Mouse (Mus musculus): ENCODE data around the gene Gprc6a. TPM values are rescaled to one million over a fixed set of nuclear protein-coding genes. Genes with fewer than 3 reads are reported as not detected.

The Gprc6a gene
- polyA plus RNA-seq, 1 experiment from 2014 or later = 0.11 TPM

DNA sequence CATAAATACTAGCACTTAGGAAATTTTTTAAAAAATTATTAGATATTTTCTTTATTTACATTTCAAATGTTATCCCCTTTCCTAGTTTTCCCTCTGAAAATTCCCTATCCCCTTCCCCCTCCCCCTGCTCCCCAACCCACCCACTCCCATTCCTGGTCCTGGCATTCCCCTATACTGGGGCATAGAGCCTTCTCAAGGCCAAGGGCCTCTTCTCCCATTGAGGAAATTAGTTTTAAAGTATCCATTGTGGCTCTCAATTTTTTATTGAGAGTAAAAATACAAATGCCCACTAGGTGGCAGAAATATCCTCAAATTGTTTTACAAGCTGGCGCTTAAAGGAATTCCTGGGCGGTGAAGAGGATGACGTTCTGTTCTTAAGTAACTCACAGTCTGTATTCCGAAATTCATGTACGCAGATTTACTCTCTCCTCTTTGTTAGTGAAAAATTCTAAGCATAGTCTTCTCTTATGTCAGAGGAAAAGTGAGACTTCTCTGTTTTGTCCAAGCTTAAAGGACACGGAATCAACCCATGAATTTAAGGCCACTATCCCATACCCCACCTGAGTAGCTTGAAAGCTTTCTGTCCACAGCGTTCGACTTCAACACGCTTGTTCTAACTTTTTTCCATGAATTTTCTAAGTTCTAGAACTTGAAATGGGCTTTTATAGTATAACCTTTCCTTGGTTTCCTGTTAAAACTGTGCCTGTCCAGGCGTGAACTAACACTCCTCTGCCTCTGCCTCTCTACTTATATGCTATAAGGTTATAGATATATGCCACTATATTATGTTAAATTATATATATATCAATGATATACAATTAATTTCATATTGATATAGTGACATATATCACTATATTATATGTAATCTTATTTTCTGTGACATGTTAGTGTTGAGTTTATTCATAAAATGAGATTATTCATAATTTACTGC lies 36.0 kb downstream of the Gprc6a start:
- Histone ChIP-seq H3K9me3 (ENCODE audit: control insufficient read depth, low read length) (no peaks in the 10 kb centered on the region), H3K36me3 (ENCODE audit: control insufficient read depth, insufficient read depth, low read length) (no peaks in the 10 kb centered on the region), H3K4me2 (no peak overlapping the region), H3K27me3 (ENCODE audit: control insufficient read depth, insufficient read depth, low read length) (no peaks in the 10 kb centered on the region), H3K9ac (ENCODE audit: low read length) (no peak overlapping the region), H3K4me1 (ENCODE audit: control insufficient read depth, insufficient read depth, low read length) (peaks cover 2% of the 10 kb centered on the region; the same call in 1 of the 2 replicates), H3K27ac (ENCODE audit: low read depth, low read length) (no peak overlapping the region), H3K4me3 (ENCODE audit: low read depth, low read length) (no peak overlapping the region)
- DNase-seq (ENCODE audit: low spot score, missing footprints) (peak; percentile 94), ATAC-seq (ENCODE audit: low FRiP score) (peak; percentile 65; the same call in 1 of the 2 replicates)
- 44% methylated on average over 10 of the region's 10 CpGs for WGBS

DNA sequence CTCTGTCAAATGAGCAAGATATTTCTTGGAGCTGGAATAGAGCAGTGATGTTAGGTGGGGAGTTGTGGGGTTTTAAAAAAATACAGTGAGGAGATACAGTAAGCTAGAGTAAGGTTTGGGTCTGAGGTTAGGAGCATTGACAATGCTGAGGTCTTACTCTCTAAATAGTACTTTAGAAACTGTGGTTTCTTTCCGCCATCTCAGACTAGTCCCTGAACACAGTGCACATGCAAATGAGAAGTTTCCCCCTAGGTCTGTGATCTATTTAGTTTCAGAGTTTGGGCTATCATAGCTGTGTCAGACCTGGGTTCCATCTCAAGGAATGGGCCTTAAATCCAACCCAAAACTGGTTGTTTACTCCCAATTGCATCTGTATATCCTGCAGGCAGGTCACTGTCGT lies 39.7 kb downstream of the Gprc6a start:
- Histone ChIP-seq H3K4me1 (ENCODE audit: control insufficient read depth, insufficient read depth, low read length) (peaks cover 6% of the 10 kb centered on the region; the same call in 1 of the 2 replicates), H3K9me3 (ENCODE audit: control insufficient read depth, low read length) (no peaks in the 10 kb centered on the region), H3K4me2 (no peak overlapping the region), H3K36me3 (ENCODE audit: control insufficient read depth, insufficient read depth, low read length) (no peaks in the 10 kb centered on the region), H3K27me3 (ENCODE audit: control insufficient read depth, insufficient read depth, low read length) (no peaks in the 10 kb centered on the region), H3K9ac (ENCODE audit: low read length) (no peak overlapping the region), H3K4me3 (ENCODE audit: low read depth, low read length) (no peak overlapping the region), H3K27ac (ENCODE audit: low read depth, low read length) (no peak overlapping the region)
- WGBS = 84% methylated on average over 2 of the region's 2 CpGs
- DNase-seq (ENCODE audit: low spot score, missing footprints) (no peak), ATAC-seq (ENCODE audit: low FRiP score) (no peak)

DNA sequence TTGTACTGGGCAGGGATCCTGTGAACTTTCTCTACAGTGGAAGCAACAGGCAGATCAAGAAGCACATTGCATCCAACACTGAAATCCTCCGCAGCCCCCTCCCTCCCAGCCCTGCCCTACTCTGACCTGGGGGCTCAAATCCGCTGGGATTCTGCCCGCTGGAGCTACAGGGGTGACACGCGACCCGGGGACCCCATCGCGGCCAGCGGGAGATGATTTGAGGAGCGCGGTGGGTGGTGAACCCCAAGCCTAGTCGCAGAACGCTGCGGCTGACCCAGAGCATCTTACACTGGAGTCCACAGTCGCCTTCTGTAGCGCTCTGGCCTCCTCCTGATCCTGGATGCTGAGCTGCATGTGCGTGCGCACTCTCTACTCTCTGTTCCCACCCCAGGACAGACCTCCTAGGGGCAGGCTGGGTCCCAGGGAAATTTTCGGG lies 41.1 kb downstream of the Gprc6a start, which contains the start of gene Fam162b:
Fam162b (minus strand) TSS at position 379 of the 436 bp plus-strand sequence.
- 1% methylated on average over 19 of the region's 19 CpGs for WGBS
- peak; percentile 80 for ATAC-seq (ENCODE audit: low FRiP score)
- Histone ChIP-seq H3K4me3 (ENCODE audit: low read depth, low read length) (peak within 1 kb of the TSS; percentile 32), H3K4me2 (peak within 1 kb of the TSS; percentile 54), H3K36me3 (ENCODE audit: control insufficient read depth, insufficient read depth, low read length) (no peaks in the 10 kb centered on the region), H3K9ac (ENCODE audit: low read length) (peak within 1 kb of the TSS; percentile 56), H3K27ac (ENCODE audit: low read depth, low read length) (no peak within 1 kb of the TSS), H3K4me1 (ENCODE audit: control insufficient read depth, insufficient read depth, low read length) (peaks cover 6% of the 10 kb centered on the region; the same call in 1 of the 2 replicates), H3K27me3 (ENCODE audit: control insufficient read depth, insufficient read depth, low read length) (no peaks in the 10 kb centered on the region), H3K9me3 (ENCODE audit: control insufficient read depth, low read length) (no peaks in the 10 kb centered on the region)
- peak; percentile 88 for DNase-seq (ENCODE audit: low spot score, missing footprints)

DNA sequence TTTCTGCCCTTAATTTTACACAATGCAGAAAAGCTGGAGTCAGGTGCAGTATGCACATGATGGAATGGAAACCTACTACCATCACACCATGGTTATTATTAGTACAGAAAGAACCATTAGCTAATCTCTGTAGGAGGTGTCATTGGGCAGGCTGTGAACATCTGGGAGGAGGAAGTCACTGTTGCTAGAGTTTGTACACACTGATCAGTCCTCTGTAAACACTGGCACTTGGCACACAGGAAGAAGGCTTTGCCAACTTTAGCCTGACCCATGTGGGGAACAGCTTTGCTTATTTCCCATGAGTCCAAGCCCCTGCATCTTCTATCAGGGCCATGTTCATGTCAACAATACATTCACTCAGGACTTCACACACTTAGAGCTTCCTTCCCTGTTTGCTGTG lies 46.3 kb downstream of the Gprc6a start:
- no peak overlapping the region for H3K4me3 ChIP-seq (ENCODE audit: low read depth, low read length)
- H3K9me3 ChIP-seq (ENCODE audit: control insufficient read depth, low read length) = no peaks in the 10 kb centered on the region
- H3K27ac ChIP-seq (ENCODE audit: low read depth, low read length) = no peak overlapping the region
- H3K4me1 ChIP-seq (ENCODE audit: control insufficient read depth, insufficient read depth, low read length) = peaks cover 2% of the 10 kb centered on the region; the same call in 1 of the 2 replicates
- H3K27me3 ChIP-seq (ENCODE audit: control insufficient read depth, insufficient read depth, low read length) = no peaks in the 10 kb centered on the region
- no peak overlapping the region for H3K9ac ChIP-seq (ENCODE audit: low read length)
- no peak for ATAC-seq (ENCODE audit: low FRiP score)
- H3K4me2 ChIP-seq = no peak overlapping the region
- no peak for DNase-seq (ENCODE audit: low spot score, missing footprints)
- H3K36me3 ChIP-seq (ENCODE audit: control insufficient read depth, insufficient read depth, low read length) = no peaks in the 10 kb centered on the region

DNA sequence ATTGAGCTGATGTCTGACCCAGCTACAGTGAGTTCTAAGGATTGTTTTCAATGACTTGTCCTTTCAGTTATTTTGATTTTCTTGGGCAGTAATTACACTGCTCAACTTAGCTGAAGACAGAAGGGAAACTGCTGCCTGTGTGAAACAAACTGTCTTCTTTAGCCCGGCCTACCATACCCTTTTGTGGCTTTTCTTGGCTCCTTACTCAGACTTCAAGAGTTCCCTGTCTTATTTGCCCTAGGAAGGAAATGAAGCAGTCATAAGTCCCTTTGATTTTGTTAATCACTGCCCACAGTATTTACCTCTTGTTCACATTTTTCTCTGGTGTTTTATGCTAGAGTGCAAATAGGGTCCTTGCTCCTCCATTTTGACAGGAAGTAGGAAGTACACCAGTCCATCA lies 46.9 kb downstream of the Gprc6a start:
- Histone ChIP-seq H3K4me3 (ENCODE audit: low read depth, low read length) (no peak overlapping the region), H3K9me3 (ENCODE audit: control insufficient read depth, low read length) (no peaks in the 10 kb centered on the region), H3K9ac (ENCODE audit: low read length) (no peak overlapping the region), H3K4me1 (ENCODE audit: control insufficient read depth, insufficient read depth, low read length) (no peaks in the 10 kb centered on the region), H3K27ac (ENCODE audit: low read depth, low read length) (no peak overlapping the region), H3K4me2 (no peak overlapping the region), H3K36me3 (ENCODE audit: control insufficient read depth, insufficient read depth, low read length) (no peaks in the 10 kb centered on the region), H3K27me3 (ENCODE audit: control insufficient read depth, insufficient read depth, low read length) (no peaks in the 10 kb centered on the region)
- no peak for DNase-seq (ENCODE audit: low spot score, missing footprints)
- ATAC-seq (ENCODE audit: low FRiP score) = no peak
- 68% methylated on average over 1 of the region's 1 CpGs for WGBS

DNA sequence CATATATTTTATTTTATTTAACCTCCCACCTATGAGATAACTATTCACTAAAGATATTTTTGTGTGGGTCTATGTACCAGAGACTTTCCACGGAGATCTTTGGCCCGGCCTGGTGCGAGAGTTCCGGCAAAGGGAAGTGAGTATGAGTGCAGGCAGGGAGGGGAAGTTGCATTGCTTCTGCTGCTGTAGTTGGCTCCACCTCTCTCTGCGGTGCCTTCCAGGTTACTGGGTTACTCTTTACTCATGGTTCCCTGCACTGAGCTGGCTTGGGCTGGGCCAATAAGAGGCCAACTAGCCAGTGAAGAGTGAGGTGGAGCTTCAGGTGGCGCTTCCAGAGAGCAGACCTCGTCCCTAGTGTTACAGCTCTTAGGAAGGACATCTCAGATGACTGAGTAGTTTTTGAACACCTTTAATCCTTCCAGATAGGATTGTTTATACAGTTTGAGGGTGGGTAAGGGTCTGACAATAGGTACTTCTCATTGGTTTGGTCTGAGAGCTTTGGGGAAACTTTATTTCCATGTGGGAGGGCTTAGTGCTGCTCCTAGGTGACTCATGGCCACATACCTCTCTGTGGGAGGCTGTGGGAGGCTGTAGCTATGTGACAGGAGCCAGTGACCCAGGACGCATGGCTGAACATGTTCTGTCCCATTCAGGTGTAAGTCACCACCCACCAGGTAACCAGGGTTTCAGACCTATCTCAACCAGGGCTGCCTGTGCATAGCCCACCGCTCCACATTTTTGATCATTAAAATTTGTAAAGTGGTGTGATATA lies 59.9 kb downstream of the Gprc6a start:
- H3K27me3 ChIP-seq (ENCODE audit: control insufficient read depth, insufficient read depth, low read length) = no peaks in the 10 kb centered on the region
- no peaks in the 10 kb centered on the region for H3K36me3 ChIP-seq (ENCODE audit: control insufficient read depth, insufficient read depth, low read length)
- ATAC-seq (ENCODE audit: low FRiP score) (no peak), DNase-seq (ENCODE audit: low spot score, missing footprints) (no peak)
- no peak overlapping the region for H3K27ac ChIP-seq (ENCODE audit: low read depth, low read length)
- H3K4me1 ChIP-seq (ENCODE audit: control insufficient read depth, insufficient read depth, low read length) = no peaks in the 10 kb centered on the region
- H3K9me3 ChIP-seq (ENCODE audit: control insufficient read depth, low read length) = no peaks in the 10 kb centered on the region
- WGBS = 80% methylated on average over 9 of the region's 9 CpGs
- no peak overlapping the region for H3K4me3 ChIP-seq (ENCODE audit: low read depth, low read length)
- no peak overlapping the region for H3K9ac ChIP-seq (ENCODE audit: low read length)
- no peak overlapping the region for H3K4me2 ChIP-seq

Other genes starting within 250 kb of the Gprc6a start
- gene Gm49339, start 150.8 kb downstream of the Gprc6a start, polyA plus RNA-seq (2014; fragmentation: Nextera tagmentation; extraction: Ambion mirVana) = not detected in 2 replicates
- gene Lilr4b, start 150.8 kb downstream of the Gprc6a start, polyA plus RNA-seq (2014; fragmentation: Nextera tagmentation; extraction: Ambion mirVana) = 0.16 TPM in 1 of 2 replicates, not detected in the other
- 1.0 and 1.2 TPM in 2 replicates for gene Lilrb4a, start 140.5 kb downstream of the Gprc6a start, polyA plus RNA-seq (2014; fragmentation: Nextera tagmentation; extraction: Ambion mirVana)
- gene Fam162b, start 40.9 kb downstream of the Gprc6a start, polyA plus RNA-seq (2014; fragmentation: Nextera tagmentation; extraction: Ambion mirVana) = 1.6 and 2.8 TPM in 2 replicates
- not detected in 2 replicates for gene Rfx6, start 46.3 kb upstream of the Gprc6a start, polyA plus RNA-seq (2014; fragmentation: Nextera tagmentation; extraction: Ambion mirVana)

Data from midbrain, embryonic 11.5 days (tissue).